Mouse (Mus musculus) midbrain, embryonic 14.5 days (tissue): Measurements from ENCODE around the gene Rhog. TPM values are rescaled to one million over a fixed set of nuclear protein-coding genes. Genes with fewer than 3 reads are reported as not detected.

Experiments
- ATAC-seq: fragments of 200-750 bp; cut with Nextera tagmentation; 2 replicates; pipeline ENCODE4 v1.8.0; 2017; ENCODE audit warnings: moderate number of reproducible peaks, moderate library complexity; ENCODE audit not compliant: low FRiP score, low TSS enrichment
- DNase-seq: peaks from one replicate; pipeline ENCODE4 v3.0.0-alpha.2; 2015
- H3K27ac ChIP-seq: fragments of 300-500 bp; sonication (generic); replicated peaks from 2 replicates; pipeline ENCODE4 v1.5.1; 2014; ENCODE audit warnings: mild to moderate bottlenecking, low read depth, low read length, moderate library complexity
- H3K27me3 ChIP-seq: fragments of 300-500 bp; sonication (generic); 2 replicates; pipeline ENCODE4 v1.6.1; 2014; ENCODE audit warnings: low read length, control low read depth, mixed read lengths; ENCODE audit not compliant: control insufficient read depth, insufficient read depth
- H3K36me3 ChIP-seq: fragments of 300-500 bp; sonication (generic); 2 replicates; pipeline ENCODE4 v1.6.1; 2014; ENCODE audit warnings: low read length, control low read depth; ENCODE audit not compliant: control insufficient read depth, insufficient read depth
- H3K4me1 ChIP-seq: fragments of 300-500 bp; sonication (generic); 2 replicates; pipeline ENCODE4 v1.6.1; 2014; ENCODE audit warnings: mild to moderate bottlenecking, antibody characterized with exemption, low read length, control low read depth; ENCODE audit not compliant: control insufficient read depth, insufficient read depth
- H3K4me2 ChIP-seq: fragments of 300-500 bp; sonication (generic); 2 replicates; pipeline ENCODE4 v1.6.1; 2014; ENCODE audit warnings: mild to moderate bottlenecking, low read length, moderate library complexity
- H3K4me3 ChIP-seq: fragments of 300-500 bp; sonication (generic); replicated peaks from 2 replicates; pipeline ENCODE4 v1.5.1; 2014; ENCODE audit warnings: low read depth, low read length
- H3K9ac ChIP-seq: fragments of 300-500 bp; sonication (generic); replicated peaks from 2 replicates; pipeline ENCODE4 v1.6.1; 2014; ENCODE audit warnings: mild to moderate bottlenecking, low read length, moderate library complexity
- H3K9me3 ChIP-seq: fragments of 300-500 bp; sonication (generic); 2 replicates; pipeline ENCODE4 v1.6.1; 2016; ENCODE audit warnings: low read length, control low read depth, mixed read lengths; ENCODE audit not compliant: control insufficient read depth
- WGBS: fragments of 180-500 bp; shearing (Covaris S2); extraction: QIAGEN DNeasy Blood & Tissue Kit; methylation state at CpG from one replicate; pipeline ENCODE4 v1.1.7; 2014; 5-methylcytosine and 5-hydroxymethylcytosine counted together
- polyA plus RNA-seq: library from polyadenylated mRNA; unstranded; fragments of >200 nt; fragmentation: Nextera tagmentation; extraction: Ambion mirVana; gene quantifications from 2 replicates; pipeline ENCODE4 v1.2.1, GENCODE M21; 2014

Gene Rhog
- polyA plus RNA-seq, 1 experiment from 2014 or later: 15.7 TPM

- Histone ChIP-seq H3K4me1 (0 out of 2 replicates have a peak, but pooled peaks cover 5% of the 10 kb centered on the region), H3K36me3 (no peaks in the 10 kb centered on the region), H3K27ac (no peak overlapping the region), H3K4me2 (peak overlapping the region; percentile 96), H3K27me3 (no peaks in the 10 kb centered on the region), H3K9ac (no peak overlapping the region), H3K4me3 (peak overlapping the region; percentile 67), H3K9me3 (no peaks in the 10 kb centered on the region)
- no peak for DNase-seq
- ATAC-seq: no peak
- WGBS: 29% methylated on average over 16 of the region's 16 CpGs
Measured at GRCm38 (mm10) chr7:102248691-102249404, 7.0 kb downstream of the Rhog start.

GRCm38 (mm10) chr7:102246956-102247797 lies 8.7 kb downstream of the Rhog start:
- H3K9me3 ChIP-seq: no peaks in the 10 kb centered on the region
- H3K27me3 ChIP-seq: no peaks in the 10 kb centered on the region
- no peak overlapping the region for H3K27ac ChIP-seq
- H3K9ac ChIP-seq: no peak overlapping the region
- H3K4me2 ChIP-seq: no peak overlapping the region
- ATAC-seq (no peak), DNase-seq (no peak)
- WGBS: 57% methylated on average over 12 of the region's 12 CpGs
- no peak overlapping the region for H3K4me3 ChIP-seq
- 0 out of 2 replicates have a peak, but pooled peaks cover 5% of the 10 kb centered on the region for H3K4me1 ChIP-seq
- no peaks in the 10 kb centered on the region for H3K36me3 ChIP-seq

- no peak for DNase-seq
- 62% methylated on average over 6 of the region's 6 CpGs for WGBS
- H3K27ac ChIP-seq: no peak overlapping the region
- no peak for ATAC-seq
- H3K9me3 ChIP-seq: no peaks in the 10 kb centered on the region
- no peak overlapping the region for H3K4me3 ChIP-seq
- H3K27me3 ChIP-seq: no peaks in the 10 kb centered on the region
- 0 out of 2 replicates have a peak, but pooled peaks cover 5% of the 10 kb centered on the region for H3K4me1 ChIP-seq
- H3K36me3 ChIP-seq: no peaks in the 10 kb centered on the region
- H3K4me2 ChIP-seq: no peak overlapping the region
- H3K9ac ChIP-seq: no peak overlapping the region
Measured at GRCm38 (mm10) chr7:102246265-102246664, 9.6 kb downstream of the Rhog start.

- Histone ChIP-seq H3K27ac (no peak overlapping the region), H3K36me3 (no peaks in the 10 kb centered on the region), H3K9ac (no peak overlapping the region), H3K4me2 (no peak overlapping the region), H3K9me3 (no peaks in the 10 kb centered on the region), H3K27me3 (no peaks in the 10 kb centered on the region), H3K4me1 (no peaks in the 10 kb centered on the region), H3K4me3 (no peak overlapping the region)
- ATAC-seq: no peak
- peak; percentile 31 for DNase-seq
- WGBS: 11% methylated on average over 1 of the region's 1 CpGs
Measured at GRCm38 (mm10) chr7:102245775-102246174, 10.1 kb downstream of the Rhog start.

- H3K27ac ChIP-seq: no peak overlapping the region
- H3K4me2 ChIP-seq: no peak overlapping the region
- no peaks in the 10 kb centered on the region for H3K27me3 ChIP-seq
- no peaks in the 10 kb centered on the region for H3K9me3 ChIP-seq
- no peak overlapping the region for H3K4me3 ChIP-seq
- 96% methylated on average over 3 of the region's 3 CpGs for WGBS
- H3K9ac ChIP-seq: no peak overlapping the region
- no peaks in the 10 kb centered on the region for H3K4me1 ChIP-seq
- ATAC-seq: no peak
- peaks cover 1% of the 10 kb centered on the region; the same call in 1 of the 2 replicates for H3K36me3 ChIP-seq
- DNase-seq: no peak
Measured at GRCm38 (mm10) chr7:102244782-102245535, 10.9 kb downstream of the Rhog start.

GRCm38 (mm10) chr7:102243870-102244269 lies 12.0 kb downstream of the Rhog start:
- peaks cover 9% of the 10 kb centered on the region; the same call in 1 of the 2 replicates for H3K36me3 ChIP-seq
- H3K27ac ChIP-seq: no peak overlapping the region
- H3K9me3 ChIP-seq: no peaks in the 10 kb centered on the region
- 92% methylated on average over 2 of the region's 2 CpGs for WGBS
- no peak for DNase-seq
- no peak overlapping the region for H3K4me3 ChIP-seq
- H3K4me2 ChIP-seq: no peak overlapping the region
- no peaks in the 10 kb centered on the region for H3K27me3 ChIP-seq
- H3K4me1 ChIP-seq: no peaks in the 10 kb centered on the region
- H3K9ac ChIP-seq: no peak overlapping the region
- ATAC-seq: no peak

GRCm38 (mm10) chr7:102242917-102243316 lies 12.9 kb downstream of the Rhog start:
- DNase-seq: no peak
- no peak overlapping the region for H3K4me3 ChIP-seq
- peaks cover 14% of the 10 kb centered on the region for H3K36me3 ChIP-seq
- 82% methylated on average over 3 of the region's 3 CpGs for WGBS
- no peaks in the 10 kb centered on the region for H3K4me1 ChIP-seq
- no peak for ATAC-seq
- no peaks in the 10 kb centered on the region for H3K9me3 ChIP-seq
- no peak overlapping the region for H3K9ac ChIP-seq
- H3K27ac ChIP-seq: no peak overlapping the region
- H3K4me2 ChIP-seq: no peak overlapping the region
- H3K27me3 ChIP-seq: no peaks in the 10 kb centered on the region

- Histone ChIP-seq H3K4me1 (no peaks in the 10 kb centered on the region), H3K36me3 (peaks cover 19% of the 10 kb centered on the region), H3K27ac (no peak overlapping the region), H3K4me2 (no peak overlapping the region), H3K4me3 (no peak overlapping the region), H3K9me3 (no peaks in the 10 kb centered on the region), H3K9ac (no peak overlapping the region), H3K27me3 (no peaks in the 10 kb centered on the region)
- DNase-seq: no peak
- no peak for ATAC-seq
- WGBS: 82% methylated on average over 5 of the region's 5 CpGs
Measured at GRCm38 (mm10) chr7:102242371-102242770, 13.5 kb downstream of the Rhog start.
